Mouse (Mus musculus): ENCODE measurements at regions not wholly inside any gene's neighbourhood (a gene's known extent, or its start where the extent isn't known, plus 50 kb on each side); places are given as distances from the start of the nearest gene placed in this dataset.

GRCm38 (mm10) chr3:21974766-21975165, 101.7 kb upstream of the Tbl1xr1 start:
- H3K36me3 ChIP-seq (ENCODE audit: control insufficient read depth, insufficient read depth) = no peaks in the 10 kb centered on the region
- TF ChIP-seq E2F4 (IDR thresholded peaks at IDR 0.05; ENCODE audit: insufficient read depth) = no peak
- TF ChIP-seq MYOG (IDR thresholded peaks at IDR 0.05; ENCODE audit: control insufficient read depth in 1 of 3, insufficient read depth in 1 of 3, insufficient read length in 2 of 3, low read depth in 2 of 3) = no peak
- TF ChIP-seq SRF (IDR thresholded peaks at IDR 0.05; ENCODE audit: control insufficient read depth, insufficient read length, low read depth) = no peak
- TF ChIP-seq TCF12 (IDR thresholded peaks at IDR 0.05; ENCODE audit: insufficient read depth, poor library complexity, severe bottlenecking) = no peak
- TF ChIP-seq USF1 (IDR thresholded peaks at IDR 0.05; ENCODE audit: low read depth) = no peak
- H3K27me3 ChIP-seq (ENCODE audit: control insufficient read depth, insufficient read depth, insufficient read length) = no peaks in the 10 kb centered on the region
- H3ac ChIP-seq (ENCODE audit: control insufficient read depth, insufficient read length) = no peak overlapping the region
- H3K4me3 ChIP-seq = no peak overlapping the region
- no peak overlapping the region for H3K4me2 ChIP-seq (ENCODE audit: low read depth)
- H3K79me2 ChIP-seq (ENCODE audit: control insufficient read depth, insufficient read depth) = no peaks in the 10 kb centered on the region

DNA sequence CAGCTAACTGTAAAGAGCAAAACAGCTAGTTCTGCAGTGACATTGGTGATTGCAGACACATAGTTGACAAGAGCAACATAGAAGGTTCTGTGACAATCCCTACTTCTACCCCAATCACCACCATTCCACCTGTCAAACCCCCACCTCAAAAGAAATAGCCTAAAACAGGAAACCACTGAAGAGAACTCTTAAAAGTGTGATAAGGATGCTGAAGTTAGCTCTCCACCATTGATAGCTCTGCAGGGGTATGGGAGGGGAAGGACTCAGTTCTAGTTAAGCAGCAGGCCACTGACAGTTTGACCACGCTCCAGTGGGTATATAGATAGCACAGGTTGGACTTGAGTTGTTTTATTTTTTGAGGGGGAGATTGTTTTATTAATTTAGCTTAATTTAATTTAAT, 98.7 kb upstream of the Tbl1xr1 start:
- Histone ChIP-seq H3K27me3 (ENCODE audit: control insufficient read depth, insufficient read depth, insufficient read length) (no peaks in the 10 kb centered on the region), H3K36me3 (ENCODE audit: control insufficient read depth, insufficient read depth) (no peaks in the 10 kb centered on the region), H3K4me3 (no peak overlapping the region), H3K79me2 (ENCODE audit: control insufficient read depth, insufficient read depth) (no peaks in the 10 kb centered on the region), H3ac (ENCODE audit: control insufficient read depth, insufficient read length) (no peak overlapping the region), H3K4me2 (ENCODE audit: low read depth) (no peak overlapping the region)
- TF ChIP-seq CEBPB (IDR thresholded peaks at IDR 0.05; ENCODE audit: insufficient read depth, poor library complexity, severe bottlenecking) (no peak), USF1 (IDR thresholded peaks at IDR 0.05; ENCODE audit: low read depth) (no peak), MYOD1 (IDR thresholded peaks at IDR 0.05; ENCODE audit: control insufficient read depth in 1 of 3, insufficient read length in 2 of 3, low read depth in 2 of 3) (no peak), REST (IDR thresholded peaks at IDR 0.05; ENCODE audit: insufficient read depth, insufficient read length) (no peak), E2F4 (IDR thresholded peaks at IDR 0.05; ENCODE audit: insufficient read depth) (no peak), TCF12 (IDR thresholded peaks at IDR 0.05; ENCODE audit: insufficient read depth, poor library complexity, severe bottlenecking) (no peak), MAX (IDR thresholded peaks at IDR 0.05; ENCODE audit: low read depth) (no peak), SRF (IDR thresholded peaks at IDR 0.05; ENCODE audit: control insufficient read depth, insufficient read length, low read depth) (no peak), POLR2A (IDR thresholded peaks at IDR 0.05; ENCODE audit: insufficient read length, low read depth) (no peak), TCF3 (IDR thresholded peaks at IDR 0.05; ENCODE audit: insufficient read length, low read depth) (no peak), MYOG (IDR thresholded peaks at IDR 0.05; ENCODE audit: control insufficient read depth in 1 of 3, insufficient read depth in 1 of 3, insufficient read length in 2 of 3, low read depth in 2 of 3) (no peak)

DNA sequence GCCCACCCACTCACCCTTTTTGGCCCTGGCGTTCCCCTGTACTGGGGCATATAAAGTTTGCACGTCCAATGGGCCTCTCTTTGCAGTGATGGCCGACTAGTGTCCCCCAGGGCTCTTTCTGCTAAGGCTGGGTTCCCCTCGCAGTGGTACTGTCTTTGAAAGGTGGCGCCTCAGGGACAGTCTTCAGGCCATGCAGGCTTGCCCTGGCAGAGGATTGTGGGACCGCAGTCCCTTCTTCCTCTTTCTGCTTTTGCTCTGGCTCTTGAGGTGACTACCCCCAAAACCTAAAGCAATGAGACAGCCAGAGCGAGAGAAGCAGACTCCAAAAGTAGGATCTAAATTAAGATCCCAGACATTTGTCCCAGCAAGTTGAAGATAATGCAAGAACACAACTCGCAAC, 93.5 kb upstream of the Tbl1xr1 start:
- Histone ChIP-seq H3K36me3 (ENCODE audit: control insufficient read depth, insufficient read depth) (no peaks in the 10 kb centered on the region), H3K79me2 (ENCODE audit: control insufficient read depth, insufficient read depth) (no peaks in the 10 kb centered on the region), H3K27me3 (ENCODE audit: control insufficient read depth, insufficient read depth, insufficient read length) (no peaks in the 10 kb centered on the region), H3K4me2 (ENCODE audit: low read depth) (no peak overlapping the region), H3K4me3 (no peak overlapping the region), H3ac (ENCODE audit: control insufficient read depth, insufficient read length) (no peak overlapping the region)
- no peak for TF ChIP-seq POLR2A (IDR thresholded peaks at IDR 0.05; ENCODE audit: insufficient read length, low read depth)
- no peak for TF ChIP-seq MYOG (IDR thresholded peaks at IDR 0.05; ENCODE audit: control insufficient read depth in 1 of 3, insufficient read depth in 1 of 3, insufficient read length in 2 of 3, low read depth in 2 of 3)
- TF ChIP-seq MAX (IDR thresholded peaks at IDR 0.05; ENCODE audit: low read depth) = no peak
- TF ChIP-seq E2F4 (IDR thresholded peaks at IDR 0.05; ENCODE audit: insufficient read depth) = no peak
- TF ChIP-seq CEBPB (IDR thresholded peaks at IDR 0.05; ENCODE audit: insufficient read depth, poor library complexity, severe bottlenecking) = no peak

DNA sequence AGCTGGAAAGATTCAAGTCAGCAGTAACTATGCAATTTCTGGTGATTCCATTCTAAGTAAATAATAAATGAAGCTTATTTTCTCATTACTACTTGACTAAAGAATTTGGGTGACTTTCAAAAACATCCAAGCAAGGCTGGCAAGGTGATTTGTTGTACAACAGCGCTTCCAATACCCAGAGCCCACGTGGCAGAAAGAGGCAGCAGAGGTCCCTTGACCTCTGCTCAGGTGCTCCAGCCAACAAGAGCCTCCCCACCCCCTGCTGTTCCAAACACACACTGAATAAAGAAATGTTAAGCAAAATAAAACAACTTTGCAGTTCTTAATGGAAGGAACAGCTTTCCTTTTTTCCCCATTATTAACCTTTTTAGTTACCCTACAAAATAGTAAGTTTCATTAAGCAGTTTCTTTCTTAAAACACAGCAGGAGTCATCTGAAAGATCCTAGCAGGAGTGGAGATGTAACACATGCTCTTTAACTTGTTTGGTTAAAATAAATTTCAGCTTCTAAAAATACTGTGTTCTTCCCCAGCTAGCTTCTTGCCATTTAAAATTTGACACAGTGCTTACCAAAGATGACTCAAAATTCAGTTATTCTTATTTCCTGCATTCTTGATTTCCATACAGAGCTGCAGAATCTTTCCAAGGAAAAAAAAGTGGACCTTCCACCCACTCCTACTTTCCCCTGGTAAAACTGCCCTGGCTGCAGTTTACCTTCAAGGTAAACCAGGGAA, 92.3 kb upstream of the Tbl1xr1 start:
- no peak overlapping the region for H3K4me2 ChIP-seq (ENCODE audit: low read depth)
- H3K79me2 ChIP-seq (ENCODE audit: control insufficient read depth, insufficient read depth) = no peaks in the 10 kb centered on the region
- H3ac ChIP-seq (ENCODE audit: control insufficient read depth, insufficient read length) = no peak overlapping the region

DNA sequence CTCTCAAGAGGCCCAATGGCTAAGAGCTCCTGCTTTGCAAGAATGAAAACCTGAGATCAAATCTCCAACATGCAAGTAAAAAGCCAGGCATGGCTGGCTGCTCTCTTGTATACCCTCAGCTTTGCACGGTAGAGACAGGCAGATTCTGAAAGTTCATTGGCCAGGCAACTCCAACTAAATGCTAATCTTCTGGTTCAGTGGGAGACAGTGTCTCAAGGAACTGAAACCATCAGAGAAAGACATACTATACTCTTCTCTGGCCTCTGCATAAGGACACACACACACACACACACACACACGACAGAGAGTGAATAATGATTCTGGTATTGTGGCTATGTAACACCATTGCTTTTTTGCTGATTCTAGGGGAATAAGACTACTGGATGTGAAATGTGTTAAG, 91.6 kb upstream of the Tbl1xr1 start:
- H3K4me2 ChIP-seq (ENCODE audit: low read depth) = no peak overlapping the region
- H3ac ChIP-seq (ENCODE audit: control insufficient read depth, insufficient read length) = no peak overlapping the region
- no peaks in the 10 kb centered on the region for H3K36me3 ChIP-seq (ENCODE audit: control insufficient read depth, insufficient read depth)
- TF ChIP-seq POLR2AphosphoS2 (IDR thresholded peaks at IDR 0.05; ENCODE audit: insufficient read length, low read depth) (no peak), POLR2A (IDR thresholded peaks at IDR 0.05; ENCODE audit: insufficient read length, low read depth) (no peak), MAX (IDR thresholded peaks at IDR 0.05; ENCODE audit: low read depth) (no peak), SRF (IDR thresholded peaks at IDR 0.05; ENCODE audit: control insufficient read depth, insufficient read length, low read depth) (no peak), MYOG (IDR thresholded peaks at IDR 0.05; ENCODE audit: control insufficient read depth in 1 of 3, insufficient read depth in 1 of 3, insufficient read length in 2 of 3, low read depth in 2 of 3) (no peak), E2F4 (IDR thresholded peaks at IDR 0.05; ENCODE audit: insufficient read depth) (no peak), TCF3 (IDR thresholded peaks at IDR 0.05; ENCODE audit: insufficient read length, low read depth) (no peak), REST (IDR thresholded peaks at IDR 0.05; ENCODE audit: insufficient read depth, insufficient read length) (no peak), TCF12 (IDR thresholded peaks at IDR 0.05; ENCODE audit: insufficient read depth, poor library complexity, severe bottlenecking) (no peak), MYOD1 (IDR thresholded peaks at IDR 0.05; ENCODE audit: control insufficient read depth in 1 of 3, insufficient read length in 2 of 3, low read depth in 2 of 3) (no peak), CEBPB (IDR thresholded peaks at IDR 0.05; ENCODE audit: insufficient read depth, poor library complexity, severe bottlenecking) (no peak), USF1 (IDR thresholded peaks at IDR 0.05; ENCODE audit: low read depth) (no peak)
- H3K4me3 ChIP-seq = no peak overlapping the region
- H3K79me2 ChIP-seq (ENCODE audit: control insufficient read depth, insufficient read depth) = no peaks in the 10 kb centered on the region
- H3K27me3 ChIP-seq (ENCODE audit: control insufficient read depth, insufficient read depth, insufficient read length) = no peaks in the 10 kb centered on the region

More for the DNA sequence above, 92.3 kb upstream of the Tbl1xr1 start:
- Histone ChIP-seq H3K4me3 (no peak overlapping the region), H3K27me3 (ENCODE audit: control insufficient read depth, insufficient read depth, insufficient read length) (no peaks in the 10 kb centered on the region), H3K36me3 (ENCODE audit: control insufficient read depth, insufficient read depth) (no peaks in the 10 kb centered on the region)
- no peak for TF ChIP-seq TCF3 (IDR thresholded peaks at IDR 0.05; ENCODE audit: insufficient read length, low read depth)
